Mouse (Mus musculus) NIH3T3 (cell line): ENCODE results near the gene Scube3.
"Not testable (repeated sequence)": the region's sequence is repeated elsewhere in the genome, so short reads cannot be mapped to it uniquely, and the experiment has no call there.

Experiments
- DNase-seq: peaks from one replicate; pipeline ENCODE4 v3.0.0-alpha.2; 2012; ENCODE audit warnings: low read depth

Scube3 gene

GRCm38 (mm10) chr17:28222463-28222862, 80.5 kb downstream of the Scube3 start:
- not testable (repeated sequence) for DNase-seq

GRCm38 (mm10) chr17:28223561-28224391, 81.8 kb downstream of the Scube3 start:
- DNase-seq = no peak
